Comparison of ENCODE assay signal across 19 mouse cellular contexts in genomic region chr2:17640861-17641260, GRCm38 (mm10).
"Had no signal": no experiment of that assay in that cellular context is flagged by ENCODE, and none has a peak within 500 bp of the region (broad histone marks: within the 10 kb centered on the region; RNA-seq: fewer than 3 reads in every experiment).

No protein-coding gene starts in this region.

- H3K27ac ChIP-seq: midbrain, embryonic 10.5 days; midbrain, embryonic 12.5 days; neural tube, embryonic 13.5 days; neural tube, embryonic 15.5 days; stomach, embryonic 15.5 days; stomach, postnatal 0 days had no signal

- H3K4me1 ChIP-seq: stomach, embryonic 15.5 days had no signal

- DNase-seq: lung, adult 18-20 months; lung, embryonic 14.5 days; lung, postnatal 10 days; lung, postnatal 4 days; midbrain, embryonic 14.5 days; retina, postnatal 1 day; right cerebral cortex, adult 18-20 months; right cerebral cortex, postnatal 25 days; right cerebral cortex, postnatal 4 days; thymus, adult 2 months; thymus, postnatal 25 days; thymus, postnatal 4 days had no signal

- H3K9me3 ChIP-seq: midbrain, embryonic 10.5 days; midbrain, embryonic 12.5 days; neural tube, embryonic 13.5 days; neural tube, embryonic 15.5 days; stomach, embryonic 15.5 days had no signal

- H3K36me3 ChIP-seq: midbrain, embryonic 10.5 days; midbrain, embryonic 12.5 days; neural tube, embryonic 13.5 days; neural tube, embryonic 15.5 days; stomach, embryonic 15.5 days had no signal

- H3K9ac ChIP-seq: lung, embryonic 14.5 days; midbrain, embryonic 12.5 days; neural tube, embryonic 13.5 days; neural tube, embryonic 15.5 days; stomach, embryonic 15.5 days had no signal

- H3K27me3 ChIP-seq: neural tube, embryonic 13.5 days; neural tube, embryonic 15.5 days; stomach, embryonic 15.5 days had no signal

- H3K4me3 ChIP-seq: midbrain, embryonic 10.5 days; midbrain, embryonic 12.5 days; myocyte; neural tube, embryonic 13.5 days; neural tube, embryonic 15.5 days; stomach, embryonic 15.5 days had no signal

- H3K4me2 ChIP-seq: lung, embryonic 14.5 days; midbrain, embryonic 12.5 days; neural tube, embryonic 13.5 days; neural tube, embryonic 15.5 days; stomach, embryonic 15.5 days had no signal
